Mouse (Mus musculus) left cerebral cortex, adult 2 months (tissue): ENCODE measurements around the gene Itpa. TPM values are rescaled to one million over a fixed set of nuclear protein-coding genes. Genes with fewer than 3 reads are reported as not detected.

ENCODE experiments used
- DNase-seq, 2 experiments: peaks; one replicate each; pipeline ENCODE4 v3.0.0; 2021 to 2022; ENCODE audit warnings: low spot score in 2 of 2, mixed read lengths in 1 of 2; ENCODE audit errors: extremely low spot score in 1 of 2
- H3K27ac ChIP-seq: fragments of 200-600 bp; 2 replicates; pipeline ENCODE4 v1.8.1; 2022
- H3K4me3 ChIP-seq: fragments of 200-600 bp; 2 replicates; pipeline ENCODE4 v1.8.1; 2022
- CTCF ChIP-seq: fragments of 200-600 bp; IDR thresholded peaks from 2 replicates; pipeline ENCODE4 v1.8.1; 2022; ENCODE audit warnings: antibody characterized with exemption, mild to moderate bottlenecking, moderate library complexity
- intact Hi-C: fragments of 180-260 bp; cut with DNase I; formaldehyde crosslinking; loops from one replicate; pipeline ENCODE4 v1.15.1; 2025
- long read RNA-seq, 2 experiments: library from polyadenylated mRNA; stranded (forward); transcript quantifications; one replicate each; pipeline ENCODE4 v2.0.0; 2021; ENCODE audit warnings: borderline mapping rate in 2 of 2
- total RNA-seq, 2 experiments: library from RNA; stranded (reverse); gene quantifications; 2 replicates each; pipeline ENCODE4 v1.2.3; 2021

Gene Itpa
- 10 to 100 TPM; 35.7 to 39.7 TPM for total RNA-seq
- long read RNA-seq, experiment 1, transcript Itpa-201 (8 exons, 1,390 nt), result major isoform, 27 of 36 reads
- long read RNA-seq, experiment 1, partial matches to known transcripts, result 3 of 36 reads
- long read RNA-seq, experiment 1, other reads (novel, unspliced or antisense), result 5 of 36 reads
- long read RNA-seq, experiment 2, transcript Itpa-201 (8 exons, 1,390 nt), result major isoform, 14 of 21 reads
- long read RNA-seq, experiment 2, partial matches to known transcripts, result 3 of 21 reads
- long read RNA-seq, experiment 2, other reads (novel, unspliced or antisense), result 4 of 21 reads

DNA sequence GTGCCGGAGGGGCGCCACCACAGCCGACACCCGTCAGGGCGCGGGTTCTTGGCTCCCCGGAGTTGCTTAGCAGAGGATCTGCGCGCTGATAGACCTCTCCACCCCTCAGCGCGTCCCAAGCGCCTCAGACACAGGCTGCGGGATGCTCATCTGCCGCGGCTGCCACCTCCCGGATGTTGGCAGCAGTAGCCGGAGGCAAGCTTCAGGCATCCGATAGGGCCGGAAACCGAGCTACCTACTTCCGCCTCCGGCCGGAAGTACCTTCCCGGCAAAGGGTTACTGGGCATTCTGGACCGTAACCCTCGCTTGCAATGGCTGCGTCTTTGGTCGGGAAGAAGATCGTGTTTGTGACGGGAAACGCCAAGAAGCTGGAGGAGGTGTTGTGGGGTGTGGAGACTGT is at the start of gene Itpa:
Gene Itpa (plus strand): TSS at position 52 of the 400 bp plus-strand sequence.
- intact Hi-C loops, result no loop called here
- peak within 1 kb of the TSS; percentile 91 for H3K27ac ChIP-seq

GRCm38 (mm10) chr2:130618972-130619371 is 48.4 kb upstream of the Itpa start:
- H3K27ac ChIP-seq, result no peak overlapping the region
- H3K4me3 ChIP-seq, result no peak overlapping the region
- TF ChIP-seq CTCF, result no peak
- intact Hi-C loops, result no loop called here
- DNase-seq, result no peak

More for the DNA sequence above, at the start of gene Itpa:
- peak within 1 kb of the TSS; percentile 64 for H3K4me3 ChIP-seq
- TF ChIP-seq CTCF, result peak; percentile 62
- peak; percentile 85 for DNase-seq

DNA sequence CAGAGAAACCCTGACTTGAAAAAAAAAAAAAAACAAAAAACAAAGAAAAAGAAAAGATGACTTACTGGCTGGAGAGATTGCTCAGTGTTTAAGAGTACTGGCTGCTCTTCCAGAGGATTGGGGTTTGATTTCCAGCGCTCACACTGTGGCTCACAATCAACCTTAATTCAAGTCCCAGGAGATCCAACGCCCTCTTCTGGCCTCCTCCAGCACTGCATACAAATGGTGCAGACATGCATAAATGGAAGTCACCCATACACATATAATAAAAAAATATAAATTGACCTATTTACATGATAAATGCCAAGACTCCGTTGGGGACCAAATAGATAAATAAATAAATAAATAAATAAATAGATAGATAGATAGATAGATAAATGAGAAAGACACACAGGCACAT is 39.0 kb upstream of the Itpa start:
- TF ChIP-seq CTCF, result peak; percentile 19; the same call in 1 of the 2 replicates
- DNase-seq, result no peak
- H3K4me3 ChIP-seq, result no peak overlapping the region
- intact Hi-C loops, result no loop called here
- no peak overlapping the region for H3K27ac ChIP-seq

GRCm38 (mm10) chr2:130629080-130629838 is 38.2 kb upstream of the Itpa start:
- Histone ChIP-seq H3K4me3 (peak overlapping the region; percentile 68), H3K27ac (peak overlapping the region; percentile 85)
- no peak for TF ChIP-seq CTCF
- intact Hi-C loops, result no loop called here
- no peak for DNase-seq

- TF ChIP-seq CTCF, result no peak
- intact Hi-C loops, result no loop called here
- H3K27ac ChIP-seq, result peak within 1 kb of the TSS; percentile 85
- H3K4me3 ChIP-seq, result peak within 1 kb of the TSS; percentile 68
- peak; percentile 89 to 93 for DNase-seq
These were observed 37.6 kb upstream of the Itpa start, which contains the start of the genes Fastkd5 and Ubox5 for GRCm38 (mm10) chr2:130629839-130630203. Fastkd5 (minus strand) TSS chr2:130630027. Ubox5 (minus strand) TSS chr2:130630038.

GRCm38 (mm10) chr2:130632416-130632815 is 35.0 kb upstream of the Itpa start:
- H3K27ac ChIP-seq, result peak overlapping the region; percentile 17; the same call in 1 of the 2 replicates
- DNase-seq, result no peak
- intact Hi-C loops, result no loop called here
- no peak overlapping the region for H3K4me3 ChIP-seq
- TF ChIP-seq CTCF, result no peak

- no peak overlapping the region for H3K4me3 ChIP-seq
- intact Hi-C loops, result no loop called here
- TF ChIP-seq CTCF, result no peak
- no peak for DNase-seq
- H3K27ac ChIP-seq, result no peak overlapping the region
These were observed 34.3 kb upstream of the Itpa start for GRCm38 (mm10) chr2:130632887-130633675.

DNA sequence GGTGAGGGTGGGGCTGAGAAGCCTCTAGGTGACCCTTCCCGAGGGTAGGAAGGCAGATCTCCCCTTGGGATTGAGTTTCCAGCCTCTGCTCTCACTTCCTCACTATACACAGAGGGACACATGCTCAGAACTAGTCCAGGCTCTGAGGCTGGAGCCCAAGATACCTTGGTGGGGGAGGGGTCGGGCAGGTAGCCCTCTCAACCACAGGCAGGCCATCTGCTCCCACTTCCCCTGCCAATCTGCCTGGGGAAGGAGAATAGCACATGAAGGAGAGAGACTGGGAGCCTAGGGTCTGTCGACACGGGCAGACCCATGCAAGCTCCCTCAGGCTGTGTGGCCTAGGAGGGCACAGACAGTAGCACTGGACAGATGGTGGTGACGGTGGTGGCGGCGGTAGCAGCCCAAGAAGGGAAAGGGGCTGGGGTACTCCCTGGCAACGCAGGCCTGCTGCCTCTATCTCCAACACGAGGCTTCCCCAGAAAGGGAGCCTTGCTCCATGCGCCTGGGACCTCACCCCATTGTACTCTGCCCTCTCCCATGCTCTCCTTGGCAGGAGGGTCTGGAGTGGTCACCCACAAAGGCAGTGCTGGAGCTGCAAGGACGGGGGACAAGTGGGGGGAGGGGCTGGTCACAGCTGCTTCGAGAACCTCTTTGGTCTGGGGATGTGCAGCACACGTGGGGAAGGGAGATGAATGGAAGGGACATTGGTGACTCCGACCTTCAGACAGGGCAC is 33.2 kb upstream of the Itpa start:
- intact Hi-C loops, result no loop called here
- Histone ChIP-seq H3K4me3 (no peak overlapping the region), H3K27ac (peak overlapping the region; percentile 73)
- no peak for DNase-seq
- no peak for TF ChIP-seq CTCF

GRCm38 (mm10) chr2:130634739-130635411 is 32.5 kb upstream of the Itpa start:
- peak overlapping the region; percentile 73 for H3K27ac ChIP-seq
- H3K4me3 ChIP-seq, result no peak overlapping the region
- intact Hi-C loops, result no loop called here
- TF ChIP-seq CTCF, result no peak
- peak in 1 of 2 experiments; percentile 43 for DNase-seq

GRCm38 (mm10) chr2:130635847-130636246 is 31.6 kb upstream of the Itpa start:
- DNase-seq, result peak in 1 of 2 experiments; percentile 41
- no peak for TF ChIP-seq CTCF
- peak overlapping the region; percentile 73 for H3K27ac ChIP-seq
- no peak overlapping the region for H3K4me3 ChIP-seq
- intact Hi-C loops, result no loop called here
